Mouse (Mus musculus) embryo, embryonic 10.5 days (tissue): ENCODE results near the gene Kif21a.

Experiments
- DNase-seq: peaks from one replicate; pipeline ENCODE4 v3.0.0-alpha.2; 2015; ENCODE audit warnings: low spot score

The Kif21a gene

DNA sequence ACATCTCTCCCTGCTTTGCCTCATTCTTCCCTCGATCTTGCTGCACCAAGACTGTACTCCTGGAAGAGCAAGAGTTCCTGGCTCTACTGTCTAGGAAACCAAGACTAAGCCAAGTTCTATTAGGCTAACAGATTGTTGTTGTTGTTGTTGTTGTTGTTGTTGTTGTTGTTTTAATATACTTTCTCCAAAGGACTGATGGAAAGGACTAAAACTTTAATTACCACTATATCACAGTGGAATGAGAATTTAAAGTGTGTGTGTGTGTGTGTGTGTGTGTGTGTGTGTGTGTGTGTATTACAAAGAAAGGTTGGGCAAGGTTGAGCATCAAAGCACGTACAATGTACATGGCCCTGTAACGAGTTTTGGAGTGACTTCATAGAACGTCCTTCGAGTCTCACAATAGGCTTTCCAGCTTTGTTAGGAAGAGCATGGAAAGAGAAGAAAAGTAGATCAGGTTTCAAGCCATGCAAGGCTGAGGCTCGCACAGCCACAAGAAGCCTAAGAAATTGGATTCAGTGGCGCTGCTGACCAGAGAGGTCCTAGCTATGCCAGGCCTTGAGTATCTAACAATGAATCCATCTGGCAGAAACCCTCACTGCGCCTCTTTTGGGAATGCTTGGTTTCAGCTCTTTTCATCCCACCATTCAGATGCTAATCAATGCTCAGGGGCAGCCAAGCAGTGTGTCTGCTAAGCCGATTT lies 31.4 kb downstream of the Kif21a start:
- DNase-seq, result peak; percentile 87

DNA sequence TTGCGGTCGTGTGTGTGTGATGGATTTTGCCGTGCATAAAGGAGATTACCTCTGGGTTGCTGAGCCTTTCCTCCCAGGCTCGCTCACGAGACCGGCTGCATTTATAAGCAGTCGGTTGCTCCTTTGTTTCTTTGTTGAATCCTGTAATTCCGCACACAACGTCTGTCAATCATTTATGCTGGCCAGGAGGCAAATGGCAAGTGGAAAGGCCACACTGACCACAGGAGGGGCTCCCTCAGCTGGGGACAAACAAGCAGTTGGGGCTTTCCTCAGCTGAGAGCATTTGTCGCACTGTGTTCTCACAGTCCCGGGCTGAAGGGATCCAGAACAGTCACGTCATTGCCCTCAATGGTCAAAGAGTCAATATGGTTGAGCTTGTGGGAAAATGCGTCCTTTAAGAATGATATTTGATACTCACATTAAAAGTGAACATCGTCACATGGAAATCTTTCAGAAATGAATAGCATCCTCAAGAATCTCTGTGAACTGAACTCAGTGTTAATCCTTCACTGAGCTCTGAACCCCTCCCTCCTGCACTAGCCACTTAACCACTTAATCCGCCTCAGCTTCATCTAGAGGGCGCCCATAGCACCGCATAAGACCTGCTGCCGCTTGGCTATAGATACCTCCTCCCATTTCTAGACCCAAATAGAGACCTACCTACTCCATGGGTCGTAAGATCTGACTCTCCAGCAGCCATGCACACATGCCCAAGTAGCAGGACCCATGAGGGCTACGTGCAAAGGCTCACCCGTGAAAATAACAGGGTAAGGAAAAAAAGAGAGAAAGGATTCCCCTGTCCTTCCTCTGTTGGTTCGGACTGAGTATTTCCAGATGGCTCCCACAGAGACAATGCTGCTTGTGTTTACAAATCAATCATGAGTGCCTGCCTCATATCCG lies 32.2 kb downstream of the Kif21a start:
- DNase-seq, result peak; percentile 71

DNA sequence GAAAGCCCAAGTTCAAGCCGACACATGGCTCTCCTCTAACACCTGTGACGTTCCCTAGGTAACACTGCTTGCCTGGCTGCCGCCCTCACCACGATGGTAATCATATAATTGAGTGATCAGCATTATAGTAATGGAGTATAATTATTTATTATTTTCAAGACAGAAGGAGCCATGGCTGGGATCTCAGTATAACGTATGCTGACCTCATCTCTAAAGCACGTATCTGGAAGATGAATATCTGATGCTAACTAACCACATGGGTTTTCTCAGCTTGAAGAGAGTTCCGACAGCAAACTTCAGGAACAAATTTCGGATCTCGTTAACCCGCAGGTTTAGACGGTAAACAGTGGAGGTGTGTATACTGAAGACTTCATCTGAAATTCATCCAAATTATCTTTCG lies 33.4 kb downstream of the Kif21a start:
- no peak for DNase-seq

- no peak for DNase-seq
Measured at GRCm38 (mm10) chr15:91012793-91013580, 36.8 kb downstream of the Kif21a start.

DNA sequence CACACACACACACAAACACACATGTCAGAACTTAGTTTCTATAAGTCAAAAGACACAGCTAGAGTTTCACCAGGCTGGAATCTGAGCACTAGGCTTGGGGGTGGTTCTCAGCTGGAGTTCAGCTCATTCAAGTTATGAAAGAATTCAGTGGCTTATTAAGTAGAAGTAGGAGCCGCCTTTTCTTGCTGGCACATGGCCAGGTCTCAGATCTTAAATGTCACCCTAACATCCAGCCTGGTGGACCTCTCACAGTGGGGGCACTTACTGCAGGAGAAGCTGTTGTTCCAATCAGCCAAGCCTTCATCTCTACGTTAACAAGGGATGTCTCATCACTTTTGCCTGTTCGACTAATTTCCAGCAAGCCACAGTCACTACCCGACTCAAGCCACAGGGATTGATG lies 39.5 kb downstream of the Kif21a start:
- no peak for DNase-seq

- no peak for DNase-seq
Measured at GRCm38 (mm10) chr15:91007123-91007830, 42.5 kb downstream of the Kif21a start.

- DNase-seq, result no peak
Measured at GRCm38 (mm10) chr15:91004726-91005125, 45.0 kb downstream of the Kif21a start.

DNA sequence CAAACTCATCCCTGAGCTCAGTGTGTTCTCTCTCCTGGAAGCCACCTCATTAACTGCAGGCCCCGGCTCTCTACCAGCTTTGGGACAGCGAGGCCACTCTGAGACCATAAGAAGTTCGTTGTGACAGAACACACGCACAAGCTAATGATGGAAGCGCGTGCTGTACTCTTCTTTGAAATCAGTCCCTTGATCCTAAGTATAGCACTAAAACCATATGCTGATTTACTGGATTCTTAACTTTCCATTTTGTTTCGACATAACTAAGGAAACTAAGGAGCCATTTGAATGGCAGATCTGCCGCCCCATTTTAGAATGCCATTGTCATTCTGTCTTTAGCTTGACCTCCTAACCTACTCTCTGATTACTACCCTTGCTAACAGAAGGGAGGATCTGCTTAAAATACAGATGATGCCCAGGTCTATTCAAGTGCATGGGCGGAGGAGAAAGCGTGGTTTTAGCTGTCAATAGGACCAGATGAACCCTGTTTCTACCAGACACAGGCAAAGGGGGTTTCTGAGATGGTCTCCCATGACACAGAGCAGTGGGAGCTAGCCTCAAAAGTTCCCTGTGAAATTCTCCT lies 48.6 kb downstream of the Kif21a start:
- DNase-seq, result peak; percentile 58

- DNase-seq, result peak; percentile 40
Measured at GRCm38 (mm10) chr15:91000280-91001036, 49.3 kb downstream of the Kif21a start.

- no peak for DNase-seq
Measured at GRCm38 (mm10) chr15:90992871-90993270, 56.9 kb downstream of the Kif21a start.

DNA sequence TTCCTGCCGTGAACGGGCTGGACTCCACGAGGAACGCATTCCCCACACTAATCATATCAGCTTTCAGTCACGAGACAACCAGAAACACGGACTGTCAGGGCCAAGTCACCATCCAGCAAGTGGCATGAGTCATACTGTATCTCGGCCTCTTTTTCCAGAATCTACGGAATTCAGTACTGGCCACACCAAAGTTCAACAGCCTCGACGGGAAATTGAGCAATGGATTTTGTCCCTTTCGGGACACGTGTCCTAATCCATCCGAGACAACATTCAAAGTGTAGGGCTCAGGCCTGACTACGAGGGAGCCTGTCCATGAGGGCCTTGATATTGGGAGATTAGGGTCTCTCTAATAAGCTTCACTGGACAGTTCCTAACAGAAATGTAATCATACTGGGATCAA lies 57.4 kb downstream of the Kif21a start:
- no peak for DNase-seq

- no peak for DNase-seq
Measured at GRCm38 (mm10) chr15:90991843-90992242, 57.9 kb downstream of the Kif21a start.

GRCm38 (mm10) chr15:90987714-90988250 lies 62.0 kb downstream of the Kif21a start:
- DNase-seq, result no peak

- no peak for DNase-seq
Measured at GRCm38 (mm10) chr15:90975914-90976313, 73.8 kb downstream of the Kif21a start.

- peak; percentile 53 for DNase-seq
Measured at GRCm38 (mm10) chr15:90971914-90972767, 77.6 kb downstream of the Kif21a start.

- DNase-seq, result no peak
Measured at GRCm38 (mm10) chr15:90963320-90963719, 86.4 kb downstream of the Kif21a start.

DNA sequence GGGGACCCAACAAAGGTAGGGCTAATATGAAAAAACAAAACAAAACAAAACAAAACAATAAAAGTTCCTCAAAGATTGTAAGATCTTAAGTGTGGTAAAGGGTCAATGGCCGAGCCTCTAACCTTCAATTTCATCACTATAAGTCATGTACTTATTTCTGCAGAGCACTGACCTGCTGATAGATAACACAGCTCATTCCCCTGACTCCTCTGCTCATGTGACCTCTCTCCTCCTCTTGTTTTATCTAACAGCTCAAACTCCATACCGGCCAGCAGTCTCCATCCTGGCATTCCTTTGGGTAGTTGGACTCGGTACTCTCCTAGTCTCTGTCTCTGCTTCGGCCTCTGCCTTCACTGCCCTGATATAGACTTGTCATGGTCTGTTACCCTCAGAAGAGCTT lies 87.2 kb downstream of the Kif21a start:
- no peak for DNase-seq

GRCm38 (mm10) chr15:90960831-90961554 lies 88.8 kb downstream of the Kif21a start:
- no peak for DNase-seq

DNA sequence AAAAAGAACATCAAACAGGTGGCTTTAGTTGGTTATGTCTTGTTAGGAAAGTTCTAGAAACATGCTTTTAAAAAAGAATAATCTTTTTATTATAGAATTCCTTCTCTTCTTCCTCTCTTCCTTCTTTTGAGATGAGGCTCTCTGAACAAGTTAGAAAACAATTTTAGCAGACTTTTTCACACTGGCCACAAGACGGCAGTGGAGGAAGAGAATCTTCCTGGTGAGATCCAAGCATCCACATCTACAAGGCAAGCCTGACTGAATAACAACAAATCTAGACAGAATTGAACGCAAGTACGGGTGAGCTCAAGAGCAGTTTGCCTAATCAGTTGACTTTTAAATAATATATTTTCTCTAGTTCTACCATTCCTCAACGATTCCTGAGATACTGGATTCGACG lies 98.4 kb downstream of the Kif21a start:
- no peak for DNase-seq
